Mouse (Mus musculus) lung, postnatal 0 days (tissue): ENCODE measurements around the gene Gm13272.
"Not testable (repeated sequence)": the region's sequence is repeated elsewhere in the genome, so short reads cannot be mapped to it uniquely, and the experiment has no call there.

Experiments used
- CTCF ChIP-seq: IDR thresholded peaks from 2 replicates; pipeline ENCODE4 v1.5.1; 2016; ENCODE audit warnings: antibody characterized with exemption, mild to moderate bottlenecking
- EP300 ChIP-seq: IDR thresholded peaks from 2 replicates; pipeline ENCODE4 v1.6.1; 2016; ENCODE audit warnings: antibody characterized with exemption, mild to moderate bottlenecking, control low read depth

GRCm38 (mm10) chr4:88763384-88764018, 16.1 kb upstream of the Gm13272 start:
- peak; percentile 70 for TF ChIP-seq CTCF
- TF ChIP-seq EP300 = not testable (repeated sequence)
